Mouse (Mus musculus): ENCODE measurements at regions not wholly inside any gene's neighbourhood (a gene's known extent, or its start where the extent isn't known, plus 50 kb on each side); places are given as distances from the start of the nearest gene placed in this dataset.

DNA sequence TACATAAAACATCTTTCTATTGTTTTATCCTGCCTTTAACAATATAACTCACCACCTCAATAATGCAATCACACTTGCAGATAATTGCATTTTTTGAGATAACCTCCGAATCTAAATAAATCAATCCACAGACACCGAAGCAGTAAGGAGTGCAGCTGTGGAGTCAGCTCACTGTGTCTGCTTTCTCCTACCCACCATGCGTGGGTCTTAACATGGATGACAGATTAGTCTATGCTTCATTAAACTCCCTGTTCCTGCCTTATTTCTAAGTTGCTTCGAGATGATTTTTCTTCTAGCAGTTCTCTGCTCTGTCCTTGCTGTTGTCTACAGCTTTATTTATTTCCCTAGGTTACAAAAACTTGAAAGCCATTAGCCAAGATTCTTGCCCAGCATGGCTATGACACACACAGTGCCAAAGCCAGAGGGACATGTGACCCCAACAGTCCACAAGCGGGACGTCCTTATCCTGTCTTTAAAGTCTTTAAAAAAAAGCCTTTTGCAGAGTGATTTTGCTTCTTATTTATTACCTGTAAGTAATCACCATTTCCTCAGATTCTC lies 337.9 kb downstream of the Pax1 start:
- no peak for DNase-seq (ENCODE audit: low spot score)

- no peak for DNase-seq (ENCODE audit: low spot score)
Measured at GRCm38 (mm10) chr2:147691896-147692295, 330.2 kb downstream of the Pax1 start.

DNA sequence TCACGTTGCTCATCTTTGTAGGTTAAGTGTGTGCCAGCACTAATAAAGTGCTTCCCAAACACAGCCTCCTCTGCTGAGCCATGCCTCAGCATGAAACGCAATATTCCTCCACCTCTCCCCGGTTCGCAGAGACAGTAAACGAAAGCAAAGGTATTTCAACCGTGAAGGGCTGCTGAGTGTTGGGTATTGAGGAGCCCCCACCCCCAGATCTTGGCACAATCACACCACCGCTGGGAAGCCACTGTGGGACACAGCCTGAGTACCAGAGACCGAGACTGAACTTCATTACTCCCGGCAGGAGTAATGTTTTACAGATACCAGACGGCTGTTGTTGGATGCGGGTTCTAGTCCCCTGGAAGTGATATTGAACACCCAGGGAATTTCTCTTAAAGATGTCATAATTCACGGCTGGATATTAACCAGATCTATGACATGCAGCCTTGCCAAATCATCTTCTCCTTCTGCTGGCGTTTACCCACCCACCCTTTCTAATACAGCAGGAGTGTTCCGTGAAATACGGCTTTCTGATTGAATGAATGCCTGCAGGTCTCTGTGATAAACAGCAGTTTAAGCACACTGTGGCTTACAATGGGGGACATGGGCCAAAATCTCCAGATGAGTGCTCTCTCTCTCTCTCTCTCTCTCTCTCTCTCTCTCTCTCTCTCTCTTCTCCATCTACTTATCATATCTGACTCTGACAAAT lies 328.9 kb downstream of the Pax1 start:
- DNase-seq (ENCODE audit: low spot score), result no peak

GRCm38 (mm10) chr2:147688742-147689141 lies 327.0 kb downstream of the Pax1 start:
- DNase-seq (ENCODE audit: low spot score), result peak; percentile 32

DNA sequence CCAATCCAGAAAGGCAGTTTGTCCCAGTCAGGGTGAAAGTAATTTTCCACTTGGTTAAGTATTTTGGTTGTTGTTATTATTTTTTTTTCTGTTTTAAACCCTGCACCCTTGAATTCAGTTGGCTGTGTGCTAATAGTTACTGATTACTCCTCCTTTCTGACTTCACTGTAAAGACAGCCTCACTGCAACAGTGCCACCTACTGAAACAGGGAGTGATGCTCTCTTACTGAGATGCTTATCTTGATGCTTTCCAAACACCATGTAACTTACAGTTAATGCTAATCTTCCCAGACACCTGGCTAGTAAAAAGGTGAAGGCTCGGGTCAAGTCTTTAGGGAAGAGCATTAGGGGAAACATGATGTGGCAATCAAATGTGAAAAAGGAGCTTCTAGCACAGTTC lies 294.9 kb downstream of the Pax1 start:
- DNase-seq (ENCODE audit: low spot score), result no peak

DNA sequence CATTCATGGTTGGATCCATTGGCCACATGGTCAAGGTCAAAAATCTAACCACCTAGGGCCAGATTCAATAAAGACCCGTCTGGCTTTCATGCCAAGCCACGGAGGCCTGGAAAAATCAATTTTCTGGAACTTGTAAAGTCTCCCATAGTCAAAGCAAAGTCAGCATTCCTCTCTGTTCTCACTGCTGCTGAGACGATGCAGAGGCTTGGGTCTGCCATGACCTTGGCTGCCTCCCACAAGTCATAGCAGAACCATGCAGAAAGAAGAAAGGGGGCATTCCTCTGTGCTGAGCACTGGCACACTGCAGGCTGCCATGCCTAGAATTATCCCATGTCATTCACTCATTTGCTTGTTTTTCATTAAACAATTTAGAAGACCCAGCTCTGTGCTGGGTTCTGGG lies 288.5 kb downstream of the Pax1 start:
- no peak for DNase-seq (ENCODE audit: low spot score)

GRCm38 (mm10) chr2:147647972-147648371 lies 286.2 kb downstream of the Pax1 start:
- no peak for DNase-seq (ENCODE audit: low spot score)

GRCm38 (mm10) chr2:147647506-147647905 lies 285.8 kb downstream of the Pax1 start:
- DNase-seq (ENCODE audit: low spot score), result no peak

- no peak for DNase-seq (ENCODE audit: low spot score)
Measured at GRCm38 (mm10) chr2:147637882-147638281, 276.2 kb downstream of the Pax1 start.

DNA sequence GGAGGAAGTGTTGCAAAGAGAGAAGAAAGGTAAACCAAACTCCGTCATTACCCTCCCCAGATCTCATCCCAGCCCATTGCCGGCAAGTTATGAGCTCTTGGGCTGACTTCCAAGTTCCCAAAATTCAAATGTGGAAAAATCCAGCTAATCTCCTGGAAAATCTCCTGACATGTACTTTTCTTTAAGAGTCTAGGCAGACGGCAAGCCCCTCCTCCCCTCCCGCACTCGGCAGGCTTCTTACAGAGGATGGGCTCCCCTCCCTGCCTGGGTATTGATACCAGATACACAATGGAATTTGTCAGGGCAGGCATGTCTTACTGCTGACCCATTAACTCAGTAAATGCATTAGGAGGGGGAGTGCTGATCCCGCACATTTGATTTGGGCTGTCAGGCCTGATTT lies 271.0 kb downstream of the Pax1 start:
- DNase-seq (ENCODE audit: low spot score), result no peak

- no peak for DNase-seq (ENCODE audit: low spot score)
Measured at GRCm38 (mm10) chr2:147629716-147630115, 268.0 kb downstream of the Pax1 start.

GRCm38 (mm10) chr2:147627096-147627495 lies 265.4 kb downstream of the Pax1 start:
- no peak for DNase-seq (ENCODE audit: low spot score)

DNA sequence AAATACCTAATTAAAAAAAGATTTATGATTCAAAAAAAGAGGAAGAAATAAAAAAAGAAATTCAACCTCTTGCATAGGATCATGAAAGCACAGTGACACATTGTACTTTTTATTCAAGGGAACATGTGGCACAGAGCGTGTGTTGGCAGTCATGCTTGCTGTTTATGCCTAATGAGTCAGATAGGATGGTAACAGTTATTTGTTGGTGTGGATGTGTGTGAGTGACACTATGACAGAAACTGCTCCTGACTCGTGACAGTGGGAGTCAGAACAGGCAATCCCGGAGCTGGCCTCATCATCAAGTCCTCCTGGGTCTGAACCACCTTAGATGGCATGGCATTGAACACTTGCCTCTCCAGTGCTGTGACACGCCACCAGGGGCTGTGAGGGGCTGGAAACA lies 261.4 kb downstream of the Pax1 start:
- no peak for DNase-seq (ENCODE audit: low spot score)

DNA sequence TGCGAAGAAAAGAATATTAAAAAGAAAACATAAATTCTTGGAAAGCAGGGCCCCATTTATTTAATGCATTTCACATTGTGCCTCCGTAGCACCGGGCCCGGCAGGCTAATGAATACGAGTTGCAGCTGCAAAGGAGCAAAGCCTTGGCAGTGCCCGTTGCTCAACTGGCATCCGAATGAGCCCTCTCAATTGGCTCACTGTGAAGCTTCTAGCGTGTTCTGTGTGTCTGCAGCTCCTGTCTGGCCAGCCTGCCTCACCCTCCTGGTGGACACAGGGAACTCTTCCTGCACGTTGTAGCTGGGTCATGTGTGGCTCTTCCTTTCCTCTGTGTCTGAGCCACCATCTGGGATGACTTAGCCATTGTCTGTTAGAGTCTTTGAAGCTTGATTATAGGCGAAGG lies 256.1 kb downstream of the Pax1 start:
- DNase-seq (ENCODE audit: low spot score), result no peak

GRCm38 (mm10) chr2:147610343-147610742 lies 248.6 kb downstream of the Pax1 start:
- DNase-seq (ENCODE audit: low spot score), result no peak

GRCm38 (mm10) chr2:147601639-147602038 lies 239.9 kb downstream of the Pax1 start:
- no peak for DNase-seq (ENCODE audit: low spot score)

DNA sequence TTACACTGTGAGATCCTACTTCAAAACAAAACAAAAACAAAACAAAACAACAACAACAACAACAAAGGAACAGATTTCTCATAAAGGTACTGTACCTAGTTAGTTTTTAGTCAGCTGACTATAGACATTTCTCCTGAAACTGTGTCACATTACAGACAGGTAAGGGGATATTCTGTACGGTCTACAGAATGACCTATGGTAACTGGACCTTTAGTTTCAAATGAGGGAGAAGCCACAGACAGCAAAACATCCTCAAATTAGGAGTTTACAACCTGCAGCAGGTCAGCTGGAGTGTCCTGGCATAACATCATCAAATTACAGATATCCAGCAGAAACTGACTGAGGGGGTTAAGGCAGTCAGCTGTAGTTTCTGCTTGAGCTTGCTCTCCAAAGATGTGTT lies 210.7 kb downstream of the Pax1 start:
- DNase-seq (ENCODE audit: low spot score), result no peak

- no peak for DNase-seq (ENCODE audit: low spot score)
Measured at GRCm38 (mm10) chr2:147561220-147561619, 199.5 kb downstream of the Pax1 start.

- no peak for DNase-seq (ENCODE audit: low spot score)
Measured at GRCm38 (mm10) chr2:147560426-147561155, 198.9 kb downstream of the Pax1 start.

- no peak for DNase-seq (ENCODE audit: low spot score)
Measured at GRCm38 (mm10) chr2:147529161-147529560, 167.4 kb downstream of the Pax1 start.

DNA sequence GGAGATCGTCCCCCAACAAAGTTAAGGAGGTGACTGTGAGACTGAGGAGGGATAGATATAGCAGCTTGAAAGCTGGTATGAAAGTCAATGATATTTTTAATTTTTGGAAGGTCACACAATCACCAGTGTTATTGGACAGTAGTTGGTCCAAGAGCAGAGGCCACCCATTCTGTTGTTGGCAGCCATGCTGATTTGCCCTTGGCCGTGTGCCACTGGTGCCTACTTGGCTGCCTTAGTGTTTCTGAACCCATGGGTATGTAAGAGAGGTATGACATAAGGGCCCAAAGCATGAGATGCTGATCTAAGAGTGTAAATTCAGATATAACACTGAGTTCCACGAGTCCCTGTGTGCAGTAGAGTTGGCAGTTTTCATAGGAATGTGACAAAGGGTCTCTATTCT lies 153.7 kb downstream of the Pax1 start:
- DNase-seq (ENCODE audit: low spot score), result no peak

DNA sequence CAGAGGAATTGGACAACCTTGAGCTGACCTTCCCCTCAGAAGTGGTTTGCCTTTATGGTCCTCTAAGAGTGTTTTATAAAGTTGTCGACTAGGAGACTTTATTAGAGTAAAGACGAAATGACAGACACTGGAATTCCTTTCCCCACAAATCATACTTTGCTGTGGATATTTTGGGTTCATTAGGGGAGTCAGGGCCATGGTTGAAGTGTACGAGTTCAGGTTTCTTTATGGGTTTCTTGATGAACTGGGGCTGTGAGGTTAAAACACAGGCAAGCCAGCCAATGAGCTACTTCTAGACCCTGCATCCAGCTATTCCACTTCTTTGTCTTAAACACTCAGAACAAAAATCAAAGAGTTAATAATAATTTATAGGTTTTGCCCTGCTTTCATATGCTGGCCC lies 153.0 kb downstream of the Pax1 start:
- DNase-seq (ENCODE audit: low spot score), result no peak

DNA sequence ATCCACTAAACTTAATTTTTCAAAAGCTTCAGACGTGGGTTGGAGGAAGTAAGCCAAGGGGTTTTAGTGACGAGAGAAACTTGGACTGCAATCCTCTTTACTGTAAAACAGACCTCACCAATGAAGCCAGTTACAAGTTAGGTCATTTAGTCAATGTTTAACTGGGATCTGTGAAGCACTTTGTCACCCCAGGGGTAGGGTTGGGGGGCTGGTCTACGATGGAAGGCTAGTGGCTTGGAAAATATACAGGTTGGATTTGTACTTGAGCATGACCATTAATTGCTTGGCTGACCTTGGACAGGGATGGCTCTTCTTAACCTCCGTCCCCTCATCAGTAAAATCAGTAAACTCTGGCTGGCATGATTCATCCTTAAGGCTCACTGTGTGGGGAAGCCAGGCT lies 142.2 kb downstream of the Pax1 start:
- DNase-seq (ENCODE audit: low spot score), result no peak

DNA sequence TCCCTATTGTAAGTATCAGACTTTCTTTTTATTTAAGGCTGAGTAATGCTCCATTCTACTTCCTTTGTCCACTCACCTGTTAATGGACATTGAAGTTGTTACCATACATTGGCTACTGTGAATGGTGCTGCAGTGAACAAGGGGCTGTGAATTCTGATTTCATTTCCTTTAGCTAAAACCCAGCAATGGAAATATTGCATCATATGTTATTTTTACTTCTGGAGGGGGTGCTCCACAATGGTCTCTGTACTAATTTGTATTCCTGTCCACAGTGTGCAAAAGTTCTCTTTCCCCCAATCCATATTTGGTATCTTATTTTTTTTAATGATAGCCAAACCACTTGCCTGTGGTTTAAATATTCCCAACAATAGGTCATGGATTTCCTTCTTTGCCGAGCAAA lies 137.0 kb downstream of the Pax1 start:
- DNase-seq (ENCODE audit: low spot score), result no peak

Data from lung, postnatal 25 days (tissue).